Mouse (Mus musculus): ENCODE measurements at regions not wholly inside any gene's neighbourhood (a gene's known extent, or its start where the extent isn't known, plus 50 kb on each side); places are given as distances from the start of the nearest gene placed in this dataset.

DNA sequence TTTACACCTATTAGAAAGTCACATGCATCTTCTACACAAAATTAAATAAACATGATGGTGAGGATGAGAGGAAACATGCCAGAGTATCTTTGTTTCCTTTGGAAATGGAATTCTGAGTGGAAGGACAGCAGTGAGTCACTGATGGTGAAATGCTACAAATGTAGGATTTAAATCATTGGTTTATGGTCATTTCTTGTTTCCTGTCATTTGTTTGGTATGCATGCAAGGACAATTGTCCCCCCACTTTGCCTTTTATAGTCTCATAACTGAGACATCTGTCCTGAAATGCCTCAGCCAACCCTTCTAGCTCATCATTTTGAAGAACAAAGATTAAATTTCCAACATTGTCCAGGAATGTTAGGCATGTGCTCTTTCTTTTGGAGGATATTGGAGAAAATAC is 77.2 kb upstream of the Hypm start:
- no peak for TF ChIP-seq POLR2A (IDR thresholded peaks at IDR 0.05; ENCODE audit: borderline replicate concordance, extremely low read depth, low read depth, low read length)
- TF ChIP-seq CTCF (IDR thresholded peaks at IDR 0.05; ENCODE audit: insufficient read depth, low read length) = no peak

Measured in lung, adult 2 months (tissue).